Mouse (Mus musculus): ENCODE results near the gene Epha8.

DNA sequence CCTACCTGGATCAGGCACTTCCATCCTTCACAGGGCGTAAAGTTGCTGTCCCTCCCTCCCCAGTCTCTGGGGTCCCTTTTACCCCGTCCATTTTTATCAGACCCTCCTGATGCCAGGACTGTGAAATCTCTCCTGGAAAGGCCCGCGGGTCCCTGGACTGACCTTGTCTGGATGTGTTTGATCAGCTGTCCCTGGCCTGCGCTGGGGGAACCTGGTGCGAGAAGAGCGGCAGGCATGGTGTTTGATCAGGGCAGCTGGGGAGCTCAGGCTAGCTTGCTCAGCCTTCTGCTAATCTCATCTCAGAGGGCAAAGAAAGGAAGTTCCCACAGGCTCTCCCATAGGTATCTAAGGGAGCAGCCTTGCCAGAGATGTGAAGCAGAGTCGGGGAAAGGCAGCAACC, 20.6 kb upstream of the Epha8 start:
- TF ChIP-seq GATA1 (IDR thresholded peaks at IDR 0.05; ENCODE audit: borderline replicate concordance, low read length) (no peak), FLI1 (IDR thresholded peaks at IDR 0.05; ENCODE audit: low read length) (no peak)

Data from megakaryocyte, embryonic 14.5 days (primary cell).